Mouse (Mus musculus): ENCODE results near the gene Prdx3.

- no peak for TF ChIP-seq POLR2A (IDR thresholded peaks at IDR 0.05; ENCODE audit: control insufficient read depth, extremely low read depth, insufficient read depth, low read length, poor library complexity)
- no peak for TF ChIP-seq CTCF (IDR thresholded peaks at IDR 0.05; ENCODE audit: borderline replicate concordance, control insufficient read depth, extremely low read depth, insufficient read depth, low read length, poor library complexity)
Measured at GRCm38 (mm10) chr19:60889101-60889713, 14.9 kb upstream of the Prdx3 start.
